Mouse (Mus musculus): Measurements from ENCODE around the gene Vmn1r188. TPM values are rescaled to one million over a fixed set of nuclear protein-coding genes. Genes with fewer than 3 reads are reported as not detected.
"Not testable (repeated sequence)": the region's sequence is repeated elsewhere in the genome, so short reads cannot be mapped to it uniquely, and the experiment has no call there.

Gene Vmn1r188
- not detected in 2 replicates for polyA plus RNA-seq (2016; fragmentation: Nextera tagmentation; extraction: Ambion mirVana)

DNA sequence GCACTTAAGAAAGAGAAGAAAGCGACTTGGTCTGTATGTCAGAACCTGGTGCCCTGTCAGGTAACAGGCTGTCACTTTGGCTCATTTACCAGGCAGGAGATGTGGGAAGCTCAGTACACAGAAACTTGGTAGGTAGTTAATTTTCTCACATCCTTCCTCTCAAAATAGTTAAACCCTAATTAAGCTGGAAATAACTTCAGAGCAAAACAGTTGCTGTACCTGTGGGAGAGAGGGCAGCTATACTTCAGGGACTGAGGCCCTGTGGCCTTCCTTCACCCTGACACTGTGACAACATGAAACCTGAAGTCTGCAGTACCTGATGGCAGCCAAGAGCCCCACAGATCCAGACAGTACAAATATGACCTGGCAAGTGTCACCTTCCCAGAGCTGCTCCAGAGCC lies at the start of gene Vmn1r188:
Vmn1r188 (plus strand) TSS at position 301 of the 400 bp plus-strand sequence.
- H3K27me3 ChIP-seq (ENCODE audit: insufficient read depth, poor library complexity, severe bottlenecking); H3K4me1 ChIP-seq; H3K4me3 ChIP-seq; H3K9me3 ChIP-seq; H3K36me3 ChIP-seq; H3K27ac ChIP-seq; DNase-seq (ENCODE audit: low spot score): not testable (repeated sequence)
- 74% methylated on average over 1 of the region's 1 CpGs for WGBS

DNA sequence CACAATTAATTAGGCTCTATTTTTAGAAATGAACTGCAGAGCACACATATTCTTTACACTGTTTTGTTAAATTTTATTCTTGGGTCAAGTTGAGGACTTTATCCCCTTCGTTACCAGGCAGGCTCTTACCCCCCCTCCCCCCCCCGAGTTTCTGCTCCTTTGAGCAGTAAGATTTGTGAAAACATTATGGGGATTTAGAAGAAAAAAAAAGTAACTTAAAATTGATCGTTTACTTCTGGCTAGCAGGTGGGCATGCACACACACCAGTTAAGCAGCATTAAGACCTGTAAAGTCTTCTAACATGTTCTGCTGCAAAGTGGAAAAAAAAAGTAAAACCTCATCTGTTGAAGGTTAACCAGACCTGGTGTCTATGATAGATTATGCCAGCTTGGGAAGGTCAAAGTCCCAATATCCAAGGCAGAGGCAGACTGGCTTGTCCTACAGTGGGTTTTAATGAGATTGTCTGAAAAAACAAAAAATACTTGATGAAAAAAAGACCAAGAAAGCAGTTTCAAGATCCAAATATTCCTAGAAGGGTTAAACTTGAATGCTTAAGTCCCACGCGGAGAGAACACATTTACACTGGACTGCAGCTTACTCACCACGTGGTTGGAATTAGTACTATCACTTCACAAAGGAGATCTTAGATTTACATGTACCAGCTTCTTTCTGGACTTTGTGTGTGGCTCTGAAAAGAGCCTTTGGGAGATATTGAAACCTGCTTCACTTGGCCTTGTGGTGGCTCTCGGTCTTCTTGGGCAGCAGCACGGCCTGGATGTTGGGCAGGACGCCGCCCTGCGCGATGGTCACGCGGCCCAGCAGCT lies 49.6 kb upstream of the Vmn1r188 start:
- no peak for DNase-seq (ENCODE audit: low spot score)
- Histone ChIP-seq H3K36me3 (no peaks in the 10 kb centered on the region), H3K9me3 (no peaks in the 10 kb centered on the region), H3K4me1 (peaks cover 11% of the 10 kb centered on the region; the same call in 1 of the 2 replicates), H3K27me3 (ENCODE audit: insufficient read depth, poor library complexity, severe bottlenecking) (no peaks in the 10 kb centered on the region), H3K4me3 (peak overlapping the region; percentile 57), H3K27ac (peak overlapping the region; percentile 86)
- WGBS: 1% methylated on average over 14 of the region's 14 CpGs

DNA sequence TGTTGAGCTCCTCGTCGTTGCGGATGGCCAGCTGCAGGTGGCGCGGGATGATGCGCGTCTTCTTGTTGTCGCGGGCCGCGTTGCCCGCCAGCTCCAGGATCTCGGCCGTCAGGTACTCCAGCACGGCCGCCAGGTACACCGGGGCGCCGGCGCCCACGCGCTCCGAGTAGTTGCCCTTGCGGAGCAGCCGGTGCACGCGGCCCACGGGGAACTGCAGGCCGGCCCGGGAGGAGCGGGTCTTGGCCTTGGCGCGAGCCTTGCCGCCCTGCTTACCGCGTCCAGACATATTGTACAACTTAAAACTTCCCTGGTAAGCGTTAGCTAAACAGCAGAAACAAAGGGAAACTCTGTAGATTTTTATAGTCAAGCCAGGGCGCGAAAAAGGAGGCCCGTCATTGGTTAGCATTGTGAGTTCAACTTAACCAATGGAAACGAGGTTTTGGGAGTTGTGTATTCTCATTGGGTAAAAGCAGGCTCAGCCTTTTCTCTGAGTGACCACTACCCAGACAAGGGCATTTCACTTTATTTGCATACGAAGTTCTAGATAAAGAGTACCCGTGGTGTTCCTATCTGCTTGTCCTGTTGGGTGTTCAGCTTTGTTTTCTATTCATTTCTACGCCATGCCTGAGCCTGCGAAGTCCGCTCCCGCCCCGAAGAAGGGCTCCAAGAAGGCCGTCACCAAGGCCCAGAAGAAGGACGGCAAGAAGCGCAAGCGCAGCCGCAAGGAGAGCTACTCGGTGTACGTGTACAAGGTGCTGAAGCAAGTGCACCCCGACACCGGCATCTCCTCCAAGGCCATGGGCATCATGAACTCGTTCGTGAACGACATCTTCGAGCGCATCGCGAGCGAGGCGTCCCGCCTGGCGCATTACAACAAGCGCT lies 48.7 kb upstream of the Vmn1r188 start, which contains the start of the genes Hist1h2ah and Hist1h2bk:
Hist1h2ah (minus strand) TSS at position 302 of the 882 bp plus-strand sequence.
Hist1h2bk (plus strand) TSS at position 604 of the 882 bp plus-strand sequence.
- not testable (repeated sequence) for H3K36me3 ChIP-seq; H3K9me3 ChIP-seq; H3K27me3 ChIP-seq (ENCODE audit: insufficient read depth, poor library complexity, severe bottlenecking)
- Histone ChIP-seq H3K4me3 (peak within 1 kb of the TSS; percentile 57), H3K27ac (peak within 1 kb of the TSS; percentile 87), H3K4me1 (peaks cover 12% of the 10 kb centered on the region; the same call in 1 of the 2 replicates)
- DNase-seq (ENCODE audit: low spot score): peak; percentile 96
- under 1% methylated on average over 30 of the region's 69 CpGs for WGBS

DNA sequence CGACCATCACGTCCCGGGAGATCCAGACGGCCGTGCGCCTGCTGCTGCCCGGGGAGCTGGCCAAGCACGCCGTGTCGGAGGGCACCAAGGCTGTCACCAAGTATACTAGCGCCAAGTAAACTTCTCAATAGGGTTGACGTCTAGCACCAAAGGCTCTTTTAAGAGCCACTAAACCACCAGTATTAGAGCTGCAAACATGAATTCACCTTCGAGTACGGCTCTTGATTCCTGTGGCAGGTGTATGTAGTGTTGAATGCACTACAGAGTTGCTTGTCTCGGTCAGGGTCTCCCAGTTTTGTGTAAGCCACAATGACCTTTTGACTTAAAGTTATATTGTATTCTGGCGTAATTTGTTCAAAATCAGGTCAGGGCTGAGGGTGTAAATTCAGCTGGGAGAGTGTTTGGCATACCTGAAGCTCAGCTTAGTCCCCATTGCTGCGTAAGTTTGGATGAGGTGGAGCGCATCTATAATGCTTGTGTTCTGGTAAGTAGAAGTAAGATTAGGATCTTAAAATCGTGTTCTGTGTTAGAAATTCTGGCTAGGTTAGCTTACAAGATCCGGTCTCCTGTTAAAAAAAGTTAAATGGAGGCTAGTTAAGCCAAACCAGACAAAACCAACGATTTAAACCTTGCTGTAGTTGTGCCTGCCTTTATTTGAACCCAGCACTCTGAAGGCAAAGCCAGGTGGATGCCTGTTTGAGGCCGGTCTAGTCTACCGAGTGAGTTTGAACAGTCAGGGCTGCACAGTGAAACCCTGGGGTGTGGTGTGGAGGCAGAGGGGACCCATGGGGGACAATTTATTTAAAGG lies 47.9 kb upstream of the Vmn1r188 start:
- WGBS: 3% methylated on average over 23 of the region's 23 CpGs
- no peaks in the 10 kb centered on the region for H3K9me3 ChIP-seq
- H3K27ac ChIP-seq: peak overlapping the region; percentile 87
- H3K36me3 ChIP-seq: no peaks in the 10 kb centered on the region
- DNase-seq (ENCODE audit: low spot score): peak; percentile 75
- H3K4me1 ChIP-seq: peaks cover 15% of the 10 kb centered on the region; the same call in 1 of the 2 replicates
- H3K27me3 ChIP-seq (ENCODE audit: insufficient read depth, poor library complexity, severe bottlenecking): no peaks in the 10 kb centered on the region
- peak overlapping the region; percentile 51 for H3K4me3 ChIP-seq

DNA sequence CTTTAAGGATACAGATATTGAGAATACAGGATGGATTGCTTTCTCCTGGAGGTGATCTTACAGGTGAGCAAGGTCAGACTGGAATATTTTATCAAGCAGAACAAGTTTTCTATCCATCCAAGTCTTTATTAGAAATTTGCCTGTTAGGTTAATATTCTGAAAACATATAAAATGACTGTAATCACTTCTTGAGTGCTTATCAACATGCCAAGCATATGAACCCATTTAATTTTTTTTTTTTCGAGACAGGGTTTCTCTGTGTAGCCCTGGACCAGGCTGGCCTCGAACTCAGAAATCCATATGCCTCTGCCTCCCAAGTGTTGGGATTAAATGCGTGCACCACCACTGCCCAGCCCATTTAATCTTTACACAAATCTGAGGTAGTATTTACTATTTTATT lies 47.3 kb upstream of the Vmn1r188 start:
- H3K36me3 ChIP-seq: no peaks in the 10 kb centered on the region
- no peaks in the 10 kb centered on the region for H3K9me3 ChIP-seq
- no peak for DNase-seq (ENCODE audit: low spot score)
- no peaks in the 10 kb centered on the region for H3K27me3 ChIP-seq (ENCODE audit: insufficient read depth, poor library complexity, severe bottlenecking)
- peaks cover 15% of the 10 kb centered on the region; the same call in 1 of the 2 replicates for H3K4me1 ChIP-seq
- WGBS: 69% methylated on average over 3 of the region's 3 CpGs
- peak overlapping the region; percentile 87 for H3K27ac ChIP-seq
- peak overlapping the region; percentile 51; the same call in 1 of the 2 replicates for H3K4me3 ChIP-seq

DNA sequence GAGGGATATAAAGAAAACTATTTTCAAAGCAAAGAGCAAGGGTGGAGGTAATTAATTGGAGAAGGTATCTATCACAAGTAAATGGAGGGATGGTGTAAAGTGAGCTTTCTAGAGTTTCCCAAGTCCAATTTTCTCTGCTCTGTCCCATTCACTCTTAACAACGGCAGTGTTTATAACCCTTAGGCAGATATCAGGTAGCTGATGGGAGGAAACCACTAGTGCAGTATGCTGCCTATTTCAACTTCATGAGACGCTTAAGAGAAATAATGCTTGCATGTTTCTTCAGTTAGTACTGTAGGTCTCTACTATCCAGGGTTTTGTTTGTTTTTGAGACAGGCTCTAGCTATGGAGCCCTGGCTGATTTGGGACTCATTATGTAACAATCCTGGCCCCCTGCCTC lies 46.8 kb upstream of the Vmn1r188 start:
- H3K36me3 ChIP-seq: no peaks in the 10 kb centered on the region
- peaks cover 15% of the 10 kb centered on the region; the same call in 1 of the 2 replicates for H3K4me1 ChIP-seq
- 78% methylated on average over 2 of the region's 2 CpGs for WGBS
- 0 out of 2 replicates have a peak overlapping the region, but pooled peaks have one; percentile 51 for H3K4me3 ChIP-seq
- no peaks in the 10 kb centered on the region for H3K27me3 ChIP-seq (ENCODE audit: insufficient read depth, poor library complexity, severe bottlenecking)
- H3K9me3 ChIP-seq: no peaks in the 10 kb centered on the region
- H3K27ac ChIP-seq: 0 out of 2 replicates have a peak overlapping the region, but pooled peaks have one; percentile 87
- DNase-seq (ENCODE audit: low spot score): no peak

DNA sequence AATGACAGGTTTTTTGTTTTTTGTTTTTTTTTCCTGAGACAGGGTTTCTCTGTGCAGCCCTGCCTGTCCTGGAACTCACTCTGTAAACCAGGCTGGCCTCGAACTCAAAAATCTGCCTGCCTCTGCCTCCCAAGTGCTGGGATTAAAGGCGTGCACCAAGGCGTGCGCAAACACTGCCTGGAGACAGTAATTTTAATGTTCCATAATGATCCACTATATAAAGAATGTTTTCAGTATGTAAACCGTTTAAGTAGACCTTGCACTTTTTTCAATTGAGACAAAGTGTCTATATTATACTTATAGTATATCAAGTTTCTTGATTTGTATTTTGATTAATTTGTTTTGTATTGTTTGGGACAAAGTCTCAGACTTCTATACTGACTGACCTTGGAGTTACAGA lies 44.9 kb upstream of the Vmn1r188 start:
- WGBS: 67% methylated on average over 5 of the region's 5 CpGs
- Histone ChIP-seq H3K9me3 (no peaks in the 10 kb centered on the region), H3K27me3 (ENCODE audit: insufficient read depth, poor library complexity, severe bottlenecking) (no peaks in the 10 kb centered on the region), H3K36me3 (no peaks in the 10 kb centered on the region), H3K27ac (no peak overlapping the region), H3K4me1 (peaks cover 9% of the 10 kb centered on the region; the same call in 1 of the 2 replicates), H3K4me3 (no peak overlapping the region)
- no peak for DNase-seq (ENCODE audit: low spot score)

DNA sequence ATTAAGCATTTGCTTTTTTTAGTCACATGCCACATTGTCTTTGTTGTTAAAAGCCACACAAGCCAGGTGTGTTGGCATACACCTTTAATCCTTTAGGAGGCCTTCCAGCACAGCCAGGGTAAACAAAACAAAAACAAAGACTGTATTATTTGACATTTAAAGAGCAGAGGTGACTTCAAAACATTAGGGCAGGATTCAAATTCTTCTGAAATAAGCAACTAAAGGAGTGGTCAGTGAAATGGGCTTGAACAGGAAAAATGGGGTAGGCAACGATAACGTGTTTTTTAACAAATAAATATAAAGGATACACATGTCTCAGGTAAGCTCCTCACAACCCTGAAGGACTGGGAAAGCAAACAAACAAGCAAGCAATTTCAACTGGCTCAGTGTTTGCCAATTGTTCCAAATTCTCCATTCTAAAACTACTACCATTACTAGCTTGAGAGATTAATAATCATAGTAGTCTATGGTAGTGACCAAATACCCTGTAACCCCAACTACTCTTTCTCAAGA lies 44.2 kb upstream of the Vmn1r188 start:
- Histone ChIP-seq H3K36me3 (no peaks in the 10 kb centered on the region), H3K27ac (peak overlapping the region; percentile 87; the same call in 1 of the 2 replicates), H3K27me3 (ENCODE audit: insufficient read depth, poor library complexity, severe bottlenecking) (no peaks in the 10 kb centered on the region), H3K9me3 (no peaks in the 10 kb centered on the region), H3K4me3 (peak overlapping the region; percentile 53), H3K4me1 (peaks cover 12% of the 10 kb centered on the region; the same call in 1 of the 2 replicates)
- WGBS: 22% methylated on average over 2 of the region's 2 CpGs
- DNase-seq (ENCODE audit: low spot score): no peak

DNA sequence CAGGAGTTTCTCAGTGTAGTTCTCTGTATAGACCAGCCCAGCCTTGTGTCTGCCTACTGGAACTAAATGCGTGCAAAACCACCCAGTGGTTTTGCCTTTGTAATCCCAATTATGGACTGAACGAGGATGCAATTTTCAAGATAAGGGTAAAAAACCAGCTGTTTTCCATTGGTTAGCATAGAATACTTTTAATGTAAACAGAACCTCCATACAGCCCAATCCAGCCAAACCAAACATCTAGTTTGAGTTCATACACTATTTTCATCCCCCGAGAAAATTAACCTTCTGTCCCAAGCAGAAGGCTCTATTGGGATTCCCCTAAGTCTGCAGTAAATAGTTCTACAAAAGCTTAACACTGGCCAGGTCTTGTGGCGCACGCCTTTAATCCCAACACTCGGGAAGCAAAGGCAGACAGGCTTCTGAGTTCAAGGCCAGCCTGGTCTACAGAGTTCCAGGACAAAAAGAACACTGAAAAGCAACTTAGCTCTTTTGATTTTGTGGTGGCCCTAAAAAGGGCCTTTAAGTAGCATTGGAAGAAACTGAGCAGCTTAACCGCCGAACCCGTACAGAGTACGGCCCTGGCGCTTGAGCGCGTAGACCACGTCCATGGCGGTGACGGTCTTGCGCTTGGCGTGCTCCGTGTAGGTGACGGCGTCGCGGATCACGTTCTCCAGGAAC lies 43.6 kb upstream of the Vmn1r188 start:
- peak overlapping the region; percentile 53 for H3K4me3 ChIP-seq
- H3K27me3 ChIP-seq (ENCODE audit: insufficient read depth, poor library complexity, severe bottlenecking): no peaks in the 10 kb centered on the region
- H3K4me1 ChIP-seq: peaks cover 12% of the 10 kb centered on the region; the same call in 1 of the 2 replicates
- H3K9me3 ChIP-seq: no peaks in the 10 kb centered on the region
- H3K36me3 ChIP-seq: no peaks in the 10 kb centered on the region
- peak; percentile 86 for DNase-seq (ENCODE audit: low spot score)
- peak overlapping the region; percentile 87 for H3K27ac ChIP-seq
- WGBS: under 1% methylated on average over 24 of the region's 24 CpGs

DNA sequence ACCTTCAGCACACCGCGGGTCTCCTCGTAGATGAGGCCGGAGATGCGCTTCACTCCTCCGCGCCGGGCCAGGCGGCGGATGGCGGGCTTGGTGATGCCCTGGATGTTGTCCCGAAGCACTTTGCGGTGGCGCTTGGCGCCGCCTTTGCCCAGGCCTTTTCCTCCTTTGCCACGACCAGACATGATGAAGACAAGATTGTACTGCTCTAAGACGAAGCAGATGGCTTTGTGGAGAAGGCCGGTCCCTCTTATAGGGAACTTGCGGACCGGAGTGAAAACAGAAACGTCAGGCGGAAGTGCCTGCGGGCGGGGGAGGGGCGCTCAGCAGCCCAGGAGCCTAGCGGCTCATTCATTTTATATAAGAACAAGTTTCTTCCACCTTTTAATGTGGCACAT lies 43.1 kb upstream of the Vmn1r188 start, which contains the start of gene Hist1h4i:
Hist1h4i (minus strand) TSS at position 221 of the 395 bp plus-strand sequence.
- Histone ChIP-seq H3K4me1 (peaks cover 12% of the 10 kb centered on the region; the same call in 1 of the 2 replicates), H3K27ac (peak within 1 kb of the TSS; percentile 87), H3K4me3 (peak within 1 kb of the TSS; percentile 53)
- under 1% methylated on average over 27 of the region's 27 CpGs for WGBS
- not testable (repeated sequence) for H3K27me3 ChIP-seq (ENCODE audit: insufficient read depth, poor library complexity, severe bottlenecking); H3K9me3 ChIP-seq; H3K36me3 ChIP-seq
- peak; percentile 97 for DNase-seq (ENCODE audit: low spot score)
